Mouse (Mus musculus) kidney, adult 2 months (tissue): Measurements from ENCODE around the gene Lims1.

Source experiments
- CTCF ChIP-seq: fragments of 200-500 bp; conservative IDR thresholded peaks from 2 replicates; pipeline ENCODE4 v1.5.1; 2011; ENCODE audit warnings: low read depth, mild to moderate bottlenecking, control low read depth, low read length, moderate library complexity, mixed read lengths; ENCODE audit not compliant: insufficient read depth, insufficient read length
- POLR2A ChIP-seq: fragments of 200-500 bp; IDR thresholded peaks from one replicate; pipeline ENCODE4 v1.6.1; 2011; ENCODE audit warnings: low read depth, low read length, control low read depth

DNA sequence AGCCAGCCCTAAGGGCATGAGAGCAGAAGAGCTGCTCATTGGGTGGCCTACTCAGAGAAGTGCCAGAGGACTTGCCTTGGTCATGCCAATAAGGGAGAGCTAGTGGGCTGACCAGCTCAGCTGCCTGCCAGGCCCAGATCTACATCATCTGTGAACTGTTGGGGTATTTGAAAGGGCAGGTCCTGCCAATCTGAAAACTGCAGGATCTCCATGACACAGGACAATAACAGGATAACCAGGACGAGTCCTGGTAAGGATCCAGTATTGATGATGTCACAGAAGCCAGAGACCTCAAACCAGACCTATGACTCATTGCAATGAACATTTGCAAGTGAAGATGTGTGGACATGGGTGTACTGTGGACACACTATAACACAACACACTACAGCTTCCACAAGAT, 12.5 kb upstream of the Lims1 start:
- TF ChIP-seq CTCF (no peak), POLR2A (no peak)
